Mouse (Mus musculus): ENCODE data around the gene Pth. TPM values are rescaled to one million over a fixed set of nuclear protein-coding genes. Genes with fewer than 3 reads are reported as not detected.

Pth gene
- not detected in 2 replicates for polyA plus RNA-seq (2015; fragmentation: Nextera tagmentation; extraction: Ambion mirVana)

DNA sequence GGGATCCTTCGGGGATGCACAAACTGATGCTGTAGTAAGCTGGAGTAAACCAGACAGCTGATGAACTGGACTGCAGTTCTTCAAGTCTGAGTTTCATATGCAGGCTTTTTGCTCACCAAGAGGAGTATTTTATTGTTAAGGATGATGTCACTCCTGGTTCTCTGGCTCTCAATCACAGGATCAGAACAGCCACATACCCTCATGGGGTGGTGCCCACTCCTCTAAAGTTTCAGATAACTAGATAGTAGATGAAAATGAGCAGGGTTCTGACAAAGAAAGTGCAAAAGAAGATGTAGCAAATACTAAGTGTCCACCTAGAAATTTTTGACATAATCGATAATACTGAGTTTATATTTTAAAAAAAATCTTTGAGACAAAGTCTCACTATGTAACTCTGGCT is at the start of gene Pth:
TSS of gene Pth (minus strand) at position 101 of the 400 bp plus-strand sequence.
- no peak within 1 kb of the TSS for H3K4me3 ChIP-seq
- H3K9me3 ChIP-seq = no peaks in the 10 kb centered on the region
- H3K9ac ChIP-seq = no peak within 1 kb of the TSS
- H3K36me3 ChIP-seq = no peaks in the 10 kb centered on the region
- 81% methylated on average over 2 of the region's 2 CpGs for WGBS
- ATAC-seq (ENCODE audit: insufficient number of reproducible peaks, low FRiP score, low TSS enrichment, low read depth) = no peak
- no peaks in the 10 kb centered on the region for H3K27me3 ChIP-seq
- no peak within 1 kb of the TSS for H3K27ac ChIP-seq
- no peak within 1 kb of the TSS for H3K4me2 ChIP-seq
- H3K4me1 ChIP-seq = no peaks in the 10 kb centered on the region

DNA sequence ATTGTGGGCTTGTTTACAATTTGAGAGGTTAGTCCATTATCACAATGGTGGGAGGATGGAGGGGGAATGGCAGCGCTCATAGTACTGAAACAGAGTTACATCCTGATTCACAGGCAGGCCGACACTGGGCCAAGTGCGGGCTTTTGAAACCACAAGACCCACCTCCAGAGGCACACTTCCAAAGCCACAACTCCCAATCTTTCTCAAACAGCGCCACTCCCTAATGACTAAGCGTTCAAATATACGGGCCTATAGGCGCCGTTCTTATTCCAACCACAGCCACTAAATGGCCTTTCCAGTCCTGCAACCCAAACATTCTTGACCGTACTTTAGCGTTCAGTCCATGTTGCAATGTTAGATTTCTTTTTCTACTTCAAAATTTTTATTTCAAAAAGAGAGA is 47.9 kb upstream of the Pth start:
- no peak for ATAC-seq (ENCODE audit: insufficient number of reproducible peaks, low FRiP score, low TSS enrichment, low read depth)
- Histone ChIP-seq H3K36me3 (no peaks in the 10 kb centered on the region), H3K9me3 (no peaks in the 10 kb centered on the region), H3K27me3 (no peaks in the 10 kb centered on the region), H3K27ac (no peak overlapping the region), H3K9ac (no peak overlapping the region), H3K4me2 (no peak overlapping the region), H3K4me1 (no peaks in the 10 kb centered on the region), H3K4me3 (no peak overlapping the region)
- 69% methylated on average over 10 of the region's 10 CpGs for WGBS

DNA sequence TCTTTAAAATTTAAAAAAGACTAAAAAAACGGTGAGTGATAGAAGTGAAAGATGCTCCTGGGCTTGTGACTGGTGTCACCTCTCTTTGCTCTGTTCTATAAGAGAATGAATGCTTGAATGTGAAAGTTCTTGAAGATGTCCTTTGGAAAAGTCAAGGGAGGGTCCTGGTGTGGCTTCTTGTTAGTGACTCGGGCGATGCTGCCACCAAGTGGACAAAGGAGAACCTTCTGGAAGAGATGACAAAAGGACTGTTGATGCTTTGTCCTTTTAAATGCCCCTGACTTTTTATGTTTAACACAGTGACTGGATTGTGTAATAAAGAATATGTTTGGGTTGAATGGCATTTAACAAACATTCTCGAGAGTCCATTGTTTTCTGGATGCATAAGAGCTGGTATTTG is 45.9 kb upstream of the Pth start:
- Histone ChIP-seq H3K9me3 (no peaks in the 10 kb centered on the region), H3K27ac (no peak overlapping the region), H3K9ac (no peak overlapping the region), H3K36me3 (no peaks in the 10 kb centered on the region), H3K4me2 (no peak overlapping the region), H3K4me1 (no peaks in the 10 kb centered on the region), H3K4me3 (no peak overlapping the region), H3K27me3 (no peaks in the 10 kb centered on the region)
- 27% methylated on average over 4 of the region's 4 CpGs for WGBS
- no peak for ATAC-seq (ENCODE audit: insufficient number of reproducible peaks, low FRiP score, low TSS enrichment, low read depth)

DNA sequence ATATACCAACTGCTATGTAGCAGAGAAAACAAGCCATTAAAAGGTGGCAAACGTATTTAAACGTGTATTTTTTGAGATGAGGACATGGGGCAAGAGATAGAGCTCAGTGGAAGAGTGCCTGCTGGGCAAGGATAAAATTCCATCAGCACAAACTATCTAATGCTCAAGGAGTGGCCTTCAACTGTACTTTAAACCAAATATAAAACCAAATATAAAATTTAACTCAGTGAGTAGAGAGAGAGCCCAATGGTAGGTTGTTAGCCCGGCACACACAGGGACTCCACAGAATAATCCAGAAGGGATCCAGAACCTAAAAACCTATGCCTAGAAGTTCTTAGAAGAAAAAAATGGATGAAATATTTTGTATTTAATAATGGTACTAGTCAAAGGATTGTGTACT is 45.1 kb upstream of the Pth start:
- H3K4me3 ChIP-seq = no peak overlapping the region
- H3K36me3 ChIP-seq = no peaks in the 10 kb centered on the region
- H3K4me2 ChIP-seq = no peak overlapping the region
- ATAC-seq (ENCODE audit: insufficient number of reproducible peaks, low FRiP score, low TSS enrichment, low read depth) = no peak
- H3K9ac ChIP-seq = no peak overlapping the region
- WGBS = 78% methylated on average over 3 of the region's 3 CpGs
- no peak overlapping the region for H3K27ac ChIP-seq
- H3K27me3 ChIP-seq = no peaks in the 10 kb centered on the region
- H3K4me1 ChIP-seq = no peaks in the 10 kb centered on the region
- no peaks in the 10 kb centered on the region for H3K9me3 ChIP-seq

DNA sequence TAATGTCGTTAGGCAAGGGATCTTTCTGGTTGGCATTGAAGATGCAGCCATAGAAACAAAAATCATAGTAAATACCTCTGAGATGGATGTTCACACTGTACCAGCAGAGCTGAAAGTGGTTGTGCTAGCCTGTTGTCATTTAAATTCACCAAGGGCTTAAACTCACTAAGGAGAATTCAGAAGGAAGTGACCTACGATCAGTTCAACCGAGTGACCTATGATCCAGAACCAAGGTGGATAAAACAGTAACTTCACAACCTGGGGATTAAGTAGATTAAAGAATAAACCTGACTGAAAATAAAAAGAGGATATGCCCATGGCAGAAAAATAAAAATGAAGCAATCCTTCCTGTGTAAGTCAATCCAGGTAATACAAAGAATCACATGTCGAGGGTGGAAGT is 44.5 kb upstream of the Pth start:
- H3K4me3 ChIP-seq = no peak overlapping the region
- H3K27ac ChIP-seq = no peak overlapping the region
- no peak overlapping the region for H3K4me2 ChIP-seq
- H3K27me3 ChIP-seq = no peaks in the 10 kb centered on the region
- H3K4me1 ChIP-seq = no peaks in the 10 kb centered on the region
- no peaks in the 10 kb centered on the region for H3K36me3 ChIP-seq
- no peak for ATAC-seq (ENCODE audit: insufficient number of reproducible peaks, low FRiP score, low TSS enrichment, low read depth)
- no peaks in the 10 kb centered on the region for H3K9me3 ChIP-seq
- 81% methylated on average over 4 of the region's 4 CpGs for WGBS
- H3K9ac ChIP-seq = no peak overlapping the region

DNA sequence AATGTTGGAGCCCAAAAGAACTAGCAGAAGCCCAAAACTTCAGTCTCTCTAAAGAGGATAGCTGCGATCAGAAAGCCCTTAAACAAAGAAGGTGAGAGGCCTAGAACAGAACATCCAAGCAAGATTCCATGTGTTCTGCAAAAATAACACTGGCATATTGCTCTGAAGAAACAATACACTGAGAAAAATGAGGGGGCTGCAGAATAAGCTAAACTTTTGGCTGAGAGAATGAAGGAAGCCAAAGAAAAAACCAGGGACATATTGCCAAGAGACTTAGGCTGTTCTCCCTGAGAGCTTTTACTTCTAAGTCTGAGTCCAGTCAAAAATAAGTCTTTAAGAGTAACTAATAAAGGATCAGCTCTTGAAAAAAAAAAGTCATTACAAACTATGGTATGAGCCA is 32.4 kb upstream of the Pth start:
- no peaks in the 10 kb centered on the region for H3K36me3 ChIP-seq

DNA sequence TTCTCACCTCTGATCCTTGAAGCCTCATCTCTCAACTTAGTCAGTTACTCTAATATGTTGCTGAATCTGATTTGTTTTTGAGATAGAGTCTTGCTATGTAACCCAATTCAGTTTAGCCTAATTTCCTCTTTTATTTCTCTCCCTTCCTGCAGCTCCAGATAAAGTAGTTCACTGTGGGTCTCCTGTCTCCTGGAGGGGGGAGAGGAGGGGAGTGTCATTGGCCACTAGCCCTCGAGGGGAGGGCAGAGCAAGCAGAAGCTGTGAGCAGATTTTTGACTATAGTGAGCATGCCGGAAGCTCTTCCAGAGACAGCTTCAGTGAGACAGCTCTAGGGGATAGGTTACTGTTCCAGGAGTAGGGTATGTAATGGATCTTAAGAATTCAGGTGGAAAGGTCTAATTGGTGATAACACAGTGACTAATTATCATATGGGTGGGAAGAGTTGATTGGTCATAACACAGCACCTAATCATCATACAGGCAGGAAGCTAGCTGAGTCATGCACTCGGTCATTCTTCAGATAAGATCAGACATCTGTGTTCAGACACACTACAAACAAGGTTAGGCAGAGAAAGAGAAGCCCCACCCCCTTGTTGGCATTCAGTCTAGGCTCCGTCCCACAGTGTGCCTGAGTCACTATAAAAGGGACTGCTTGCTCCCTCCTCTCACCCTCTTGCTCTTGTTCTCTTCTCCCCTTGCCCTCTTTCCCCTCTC is 30.9 kb upstream of the Pth start:
- Histone ChIP-seq H3K4me1 (no peaks in the 10 kb centered on the region), H3K4me3 (no peak overlapping the region), H3K27me3 (no peaks in the 10 kb centered on the region), H3K4me2 (no peak overlapping the region), H3K36me3 (no peaks in the 10 kb centered on the region), H3K27ac (no peak overlapping the region), H3K9ac (no peak overlapping the region), H3K9me3 (no peaks in the 10 kb centered on the region)
- no peak for ATAC-seq (ENCODE audit: insufficient number of reproducible peaks, low FRiP score, low TSS enrichment, low read depth)
- 18% methylated on average over 4 of the region's 4 CpGs for WGBS

More for the DNA sequence above, 32.4 kb upstream of the Pth start:
- WGBS = 97% methylated on average over 1 of the region's 1 CpGs
- H3K27me3 ChIP-seq = no peaks in the 10 kb centered on the region
- H3K27ac ChIP-seq = no peak overlapping the region
- no peaks in the 10 kb centered on the region for H3K9me3 ChIP-seq
- H3K4me3 ChIP-seq = no peak overlapping the region
- no peak overlapping the region for H3K9ac ChIP-seq
- H3K4me2 ChIP-seq = no peak overlapping the region
- no peaks in the 10 kb centered on the region for H3K4me1 ChIP-seq
- no peak for ATAC-seq (ENCODE audit: insufficient number of reproducible peaks, low FRiP score, low TSS enrichment, low read depth)

DNA sequence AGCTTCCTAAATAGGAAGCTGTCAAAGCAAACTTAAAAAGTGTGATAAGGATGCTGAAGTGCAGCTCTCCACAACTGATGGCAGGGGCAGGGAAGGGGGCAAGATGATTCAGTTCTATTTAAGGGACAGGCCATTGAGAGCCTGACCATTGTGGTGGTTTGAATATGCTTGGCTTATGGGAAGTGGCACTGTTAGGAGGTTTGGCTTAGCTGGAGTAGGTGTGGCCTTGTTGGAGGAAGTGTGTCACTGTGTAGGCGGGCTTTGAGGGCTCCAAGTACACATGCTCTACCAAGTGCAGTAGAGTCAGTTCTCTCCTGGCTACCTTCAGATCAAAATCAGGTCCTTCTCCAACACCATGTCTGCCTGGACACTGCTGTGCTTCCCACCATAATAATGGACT is 28.2 kb upstream of the Pth start:
- H3K4me2 ChIP-seq = no peak overlapping the region
- ATAC-seq (ENCODE audit: insufficient number of reproducible peaks, low FRiP score, low TSS enrichment, low read depth) = no peak
- no peaks in the 10 kb centered on the region for H3K9me3 ChIP-seq
- no peaks in the 10 kb centered on the region for H3K27me3 ChIP-seq
- WGBS = 88% methylated on average over 1 of the region's 1 CpGs
- no peaks in the 10 kb centered on the region for H3K36me3 ChIP-seq
- no peak overlapping the region for H3K9ac ChIP-seq
- H3K4me3 ChIP-seq = no peak overlapping the region
- no peaks in the 10 kb centered on the region for H3K4me1 ChIP-seq
- no peak overlapping the region for H3K27ac ChIP-seq

DNA sequence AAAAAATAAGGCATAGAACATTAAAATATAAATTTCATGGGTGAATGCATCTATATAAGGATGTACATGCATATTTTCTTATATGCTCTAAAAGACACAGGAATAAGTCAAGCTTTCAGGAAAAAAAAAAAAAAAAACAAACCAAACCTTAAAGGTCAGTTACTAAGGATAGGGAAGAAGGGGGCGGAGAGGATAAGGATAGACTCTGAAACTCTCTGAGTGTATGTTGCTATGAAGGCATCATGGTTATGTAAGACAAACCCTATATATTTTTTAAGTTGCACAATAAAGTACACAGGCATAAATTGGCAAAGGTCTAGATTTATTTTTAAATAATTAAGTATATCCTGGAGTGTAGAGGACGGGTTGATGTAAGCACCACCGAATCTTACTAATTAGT is 26.9 kb upstream of the Pth start:
- no peaks in the 10 kb centered on the region for H3K27me3 ChIP-seq
- H3K9me3 ChIP-seq = no peaks in the 10 kb centered on the region
- H3K4me2 ChIP-seq = no peak overlapping the region
- no peak for ATAC-seq (ENCODE audit: insufficient number of reproducible peaks, low FRiP score, low TSS enrichment, low read depth)
- no peaks in the 10 kb centered on the region for H3K36me3 ChIP-seq
- H3K27ac ChIP-seq = no peak overlapping the region
- 80% methylated on average over 3 of the region's 3 CpGs for WGBS
- H3K9ac ChIP-seq = no peak overlapping the region
- no peak overlapping the region for H3K4me3 ChIP-seq
- H3K4me1 ChIP-seq = no peaks in the 10 kb centered on the region

DNA sequence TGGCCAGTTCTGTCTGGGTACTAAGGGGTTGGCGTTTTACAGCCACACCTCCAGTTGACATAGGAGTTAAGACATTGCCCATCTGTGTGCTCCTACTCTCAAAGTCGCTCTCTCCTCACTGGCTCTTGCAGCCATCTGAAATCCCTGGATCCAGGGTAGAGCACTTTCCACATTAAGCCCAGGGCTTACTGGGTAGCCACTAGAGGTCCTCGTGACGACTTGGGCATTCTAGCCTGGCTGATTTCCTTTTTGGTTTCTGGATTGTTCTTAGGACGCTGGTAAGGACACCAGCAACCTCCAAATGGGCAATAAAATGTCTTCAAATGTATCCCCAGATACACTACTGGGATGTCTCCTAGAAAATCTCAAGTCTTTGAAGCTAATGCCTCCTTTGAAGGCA is 20.3 kb upstream of the Pth start:
- no peaks in the 10 kb centered on the region for H3K36me3 ChIP-seq
- H3K9ac ChIP-seq = no peak overlapping the region
- no peak overlapping the region for H3K4me3 ChIP-seq
- no peak for ATAC-seq (ENCODE audit: insufficient number of reproducible peaks, low FRiP score, low TSS enrichment, low read depth)
- no peak overlapping the region for H3K4me2 ChIP-seq
- no peaks in the 10 kb centered on the region for H3K9me3 ChIP-seq
- no peaks in the 10 kb centered on the region for H3K4me1 ChIP-seq
- no peak overlapping the region for H3K27ac ChIP-seq
- no peaks in the 10 kb centered on the region for H3K27me3 ChIP-seq
- 52% methylated on average over 5 of the region's 5 CpGs for WGBS

DNA sequence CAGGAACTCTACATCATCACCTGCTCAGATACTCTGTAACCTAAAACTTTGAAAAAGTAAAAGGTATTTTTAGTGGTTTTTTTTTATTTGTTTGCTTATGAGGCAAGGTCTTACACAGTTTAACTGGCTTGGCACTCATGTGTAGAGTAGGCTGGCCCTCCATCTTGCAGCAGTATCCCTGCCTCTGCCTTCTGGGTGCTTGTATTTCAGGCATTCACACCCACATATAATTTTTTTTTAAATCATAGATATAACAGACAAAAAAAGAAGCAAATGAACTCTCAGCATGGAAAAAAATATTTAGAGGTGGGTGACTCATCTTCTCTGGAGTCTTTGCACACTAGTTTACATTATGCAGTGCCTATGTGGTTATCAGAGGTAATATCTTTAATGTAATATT is 9.7 kb upstream of the Pth start:
- Histone ChIP-seq H3K9ac (no peak overlapping the region), H3K27ac (no peak overlapping the region), H3K27me3 (no peaks in the 10 kb centered on the region), H3K4me2 (no peak overlapping the region), H3K4me3 (no peak overlapping the region), H3K4me1 (no peaks in the 10 kb centered on the region), H3K36me3 (no peaks in the 10 kb centered on the region), H3K9me3 (no peaks in the 10 kb centered on the region)
- no peak for ATAC-seq (ENCODE audit: insufficient number of reproducible peaks, low FRiP score, low TSS enrichment, low read depth)

DNA sequence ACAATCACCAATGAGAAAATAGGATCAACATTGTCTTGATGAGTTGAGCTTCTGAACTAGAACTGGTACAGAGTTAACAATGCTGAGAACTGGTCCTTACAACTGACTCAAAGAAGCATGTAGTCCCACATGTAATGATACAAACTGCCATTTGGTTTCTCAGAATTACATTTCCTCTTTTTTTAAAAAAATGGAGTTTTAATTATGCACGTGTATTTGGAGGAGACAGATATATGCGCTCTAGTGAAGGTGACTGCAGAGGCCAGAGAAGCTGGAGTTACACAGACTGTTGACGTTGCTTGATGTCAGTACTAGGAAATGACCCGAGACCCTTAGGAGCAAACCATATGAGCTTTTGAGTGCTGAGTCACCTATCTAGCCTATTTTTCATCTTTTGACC is 8.3 kb upstream of the Pth start:
- Histone ChIP-seq H3K27ac (no peak overlapping the region), H3K36me3 (no peaks in the 10 kb centered on the region), H3K27me3 (no peaks in the 10 kb centered on the region), H3K9me3 (no peaks in the 10 kb centered on the region), H3K4me1 (no peaks in the 10 kb centered on the region), H3K9ac (no peak overlapping the region), H3K4me2 (no peak overlapping the region), H3K4me3 (no peak overlapping the region)
- 80% methylated on average over 4 of the region's 4 CpGs for WGBS
- no peak for ATAC-seq (ENCODE audit: insufficient number of reproducible peaks, low FRiP score, low TSS enrichment, low read depth)

DNA sequence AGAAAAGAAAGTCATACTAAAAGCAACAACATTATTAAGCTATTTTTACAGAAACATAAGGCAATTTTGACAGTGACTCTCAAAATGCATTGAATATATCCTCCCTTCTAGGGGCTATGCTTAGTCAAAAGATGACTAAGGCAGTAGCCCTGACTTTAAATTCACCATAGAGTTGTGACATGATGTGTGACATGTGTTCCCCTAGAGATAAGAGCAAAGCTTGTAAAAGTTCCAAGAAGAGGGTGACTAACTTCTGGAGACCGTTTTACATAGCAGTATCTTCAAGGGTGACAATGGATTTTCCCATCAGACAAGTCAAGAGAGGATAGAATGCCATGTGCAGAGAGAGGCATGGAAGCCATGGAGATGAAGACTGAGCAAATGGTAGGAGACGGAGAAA is 3.2 kb upstream of the Pth start:
- Histone ChIP-seq H3K9me3 (no peaks in the 10 kb centered on the region), H3K4me2 (no peak overlapping the region)
- 79% methylated on average over 2 of the region's 2 CpGs for WGBS

More for the DNA sequence above, 3.2 kb upstream of the Pth start:
- no peaks in the 10 kb centered on the region for H3K27me3 ChIP-seq
- H3K27ac ChIP-seq = no peak overlapping the region
- H3K9ac ChIP-seq = no peak overlapping the region
- ATAC-seq (ENCODE audit: insufficient number of reproducible peaks, low FRiP score, low TSS enrichment, low read depth) = no peak
- no peaks in the 10 kb centered on the region for H3K36me3 ChIP-seq
- no peaks in the 10 kb centered on the region for H3K4me1 ChIP-seq
- no peak overlapping the region for H3K4me3 ChIP-seq

Data from limb, embryonic 15.5 days (tissue).